Mouse (Mus musculus) CD4-positive helper T cell, adult 2 months (primary cell): ENCODE data around the gene Islr.
A peak's percentile ranks its signal among the peaks of the same experiment; 100 is the strongest.

Experiments used
- DNase-seq: peaks from one replicate; pipeline ENCODE4 v3.0.0-alpha.2; 2012; ENCODE audit warnings: low read depth, missing footprints, low spot score

Islr gene

GRCm38 (mm10) chr9:58153095-58153494 lies 51.0 kb downstream of the Islr start:
- no peak for DNase-seq

GRCm38 (mm10) chr9:58150733-58151361 lies 53.3 kb downstream of the Islr start:
- DNase-seq, result peak; percentile 34

GRCm38 (mm10) chr9:58148806-58149205 lies 55.3 kb downstream of the Islr start:
- DNase-seq, result no peak

- DNase-seq, result no peak
Observed at GRCm38 (mm10) chr9:58145417-58145816, 58.7 kb downstream of the Islr start.

- no peak for DNase-seq
Observed at GRCm38 (mm10) chr9:58144664-58145063, 59.4 kb downstream of the Islr start.

GRCm38 (mm10) chr9:58143419-58143818 lies 60.7 kb downstream of the Islr start:
- no peak for DNase-seq

- DNase-seq, result peak; percentile 80
Observed at GRCm38 (mm10) chr9:58139947-58140346, 64.2 kb downstream of the Islr start.

- no peak for DNase-seq
Observed at GRCm38 (mm10) chr9:58135921-58136321, 68.2 kb downstream of the Islr start.

- DNase-seq, result no peak
Observed at GRCm38 (mm10) chr9:58134906-58135305, 69.2 kb downstream of the Islr start.

- peak; percentile 49 for DNase-seq
Observed at GRCm38 (mm10) chr9:58133893-58134884, 69.9 kb downstream of the Islr start.

- DNase-seq, result peak; percentile 52
Observed at GRCm38 (mm10) chr9:58131735-58132134, 72.4 kb downstream of the Islr start.

- DNase-seq, result no peak
Observed at GRCm38 (mm10) chr9:58130909-58131308, 73.2 kb downstream of the Islr start.

- DNase-seq, result no peak
Observed at GRCm38 (mm10) chr9:58129508-58129907, 74.6 kb downstream of the Islr start.

GRCm38 (mm10) chr9:58128926-58129413 lies 75.1 kb downstream of the Islr start:
- DNase-seq, result no peak

GRCm38 (mm10) chr9:58125811-58126210 lies 78.3 kb downstream of the Islr start:
- DNase-seq, result no peak

- DNase-seq, result no peak
Observed at GRCm38 (mm10) chr9:58125085-58125484, 79.0 kb downstream of the Islr start.

GRCm38 (mm10) chr9:58118671-58119070 lies 85.4 kb downstream of the Islr start, which contains the start of gene Ccdc33:
TSS of gene Ccdc33 (minus strand) at chr9:58118823.
- no peak for DNase-seq

- DNase-seq, result no peak
Observed at GRCm38 (mm10) chr9:58116024-58116651, 88.0 kb downstream of the Islr start.

- no peak for DNase-seq
Observed at GRCm38 (mm10) chr9:58115297-58115925, 88.7 kb downstream of the Islr start.

GRCm38 (mm10) chr9:58114019-58114418 lies 90.1 kb downstream of the Islr start:
- DNase-seq, result no peak

GRCm38 (mm10) chr9:58113279-58113884 lies 90.7 kb downstream of the Islr start:
- DNase-seq, result no peak
